Mouse (Mus musculus) heart, adult 2 months (tissue): ENCODE results near the gene Apopt1. TPM values are rescaled to one million over a fixed set of nuclear protein-coding genes. Genes with fewer than 3 reads are reported as not detected.
A peak's percentile ranks its signal among the peaks of the same experiment; 100 is the strongest.

Experiments used
- DNase-seq, 2 experiments: peaks; one replicate each; pipeline ENCODE4 v3.0.0; 2021
- H3K27ac ChIP-seq: fragments of 200-600 bp; 2 replicates; pipeline ENCODE4 v1.8.1; 2022
- H3K27me3 ChIP-seq: fragments of 200-500 bp; 2 replicates; pipeline ENCODE4 v1.6.1; 2012; ENCODE audit warnings: mild to moderate bottlenecking, low read length, inconsistent platforms, mixed read lengths; ENCODE audit not compliant: control insufficient read depth, insufficient read depth
- H3K36me3 ChIP-seq: fragments of 200-500 bp; 2 replicates; pipeline ENCODE4 v1.6.1; 2012; ENCODE audit warnings: low read length, inconsistent platforms; ENCODE audit not compliant: control insufficient read depth, insufficient read depth
- H3K4me1 ChIP-seq: fragments of 200-500 bp; 2 replicates; pipeline ENCODE4 v1.6.1; 2011; ENCODE audit warnings: low read length; ENCODE audit not compliant: control insufficient read depth, insufficient read depth
- H3K4me3 ChIP-seq: fragments of 200-600 bp; 2 replicates; pipeline ENCODE4 v1.8.1; 2022
- H3K79me2 ChIP-seq: fragments of 200-500 bp; replicated peaks from 2 replicates; pipeline ENCODE4 v1.6.1; 2012; ENCODE audit warnings: mild to moderate bottlenecking, inconsistent platforms, low read length, moderate library complexity, mixed read lengths; ENCODE audit not compliant: control insufficient read depth, insufficient read depth
- H3K9ac ChIP-seq: fragments of 200-500 bp; 2 replicates; pipeline ENCODE4 v1.6.1; 2012; ENCODE audit warnings: low read depth, mild to moderate bottlenecking, control low read depth, inconsistent platforms, low read length, mixed read lengths
- CTCF ChIP-seq: fragments of 200-600 bp; IDR thresholded peaks from 2 replicates; pipeline ENCODE4 v1.8.1; 2022; ENCODE audit warnings: antibody characterized with exemption, mild to moderate bottlenecking, moderate library complexity
- EP300 ChIP-seq: fragments of 200-500 bp; IDR thresholded peaks from 2 replicates; pipeline ENCODE4 v1.6.1; 2011; ENCODE audit warnings: low read depth, low read length, control low read depth; ENCODE audit not compliant: insufficient read depth
- POLR2A ChIP-seq: fragments of 200-500 bp; IDR thresholded peaks from 2 replicates; pipeline ENCODE4 v1.6.1; 2011; ENCODE audit warnings: mild to moderate bottlenecking, low read depth, low read length, control low read depth; ENCODE audit not compliant: insufficient read depth
- WGBS: fragments of 180-500 bp; shearing (Covaris S2); methylation state at CpG from one replicate; pipeline ENCODE4 v1.1.7; 2018; 5-methylcytosine and 5-hydroxymethylcytosine counted together
- intact Hi-C: fragments of 180-260 bp; cut with DNase I; formaldehyde crosslinking; loops from one replicate; pipeline ENCODE4 v1.15.1; 2025
- polyA plus RNA-seq: library from polyadenylated mRNA; depleted of rRNA; stranded (reverse); fragments of >200 nt; gene quantifications from 2 replicates; pipeline ENCODE4 v1.2.3, GENCODE M21; 2012
- total RNA-seq, 2 experiments: library from RNA; stranded (reverse); gene quantifications; 2 replicates each; pipeline ENCODE4 v1.2.3; 2021

Gene Apopt1
- total and polyA plus RNA-seq, 3 experiments: 31.7 to 36.3 (median 32.0) TPM

DNA sequence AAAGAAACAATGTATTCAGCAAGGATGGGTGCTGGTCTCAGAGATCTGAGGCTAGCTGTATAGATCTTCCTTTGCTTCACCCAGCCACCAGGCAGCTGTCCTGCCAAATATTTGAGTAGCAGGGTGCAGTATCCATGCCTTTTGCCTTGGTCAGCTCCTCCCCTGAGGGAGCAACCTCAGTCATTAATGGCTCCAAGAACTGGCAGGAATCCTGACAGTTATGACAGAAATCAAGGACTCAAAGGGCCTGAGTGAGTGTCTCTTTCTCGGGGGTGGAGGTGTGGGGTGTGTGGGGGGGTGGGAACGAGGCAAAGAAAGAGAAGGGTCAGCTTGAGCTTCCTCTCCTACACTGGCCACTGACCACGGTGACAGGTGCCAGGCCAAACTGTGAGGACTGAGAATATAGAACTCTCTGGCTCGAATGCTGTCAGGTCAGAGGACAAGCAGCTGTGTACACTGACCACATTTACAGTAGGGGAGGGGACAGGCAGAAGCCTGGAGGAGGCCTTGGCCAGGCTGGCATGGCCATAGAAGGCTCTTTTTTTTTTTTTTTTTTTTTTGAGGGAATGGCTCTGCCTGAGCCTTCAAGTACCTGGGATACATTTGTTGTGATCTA lies 43.1 kb downstream of the Apopt1 start:
- Histone ChIP-seq H3K36me3 (peaks cover 4% of the 10 kb centered on the region), H3K9ac (no peak overlapping the region), H3K4me1 (peaks cover 12% of the 10 kb centered on the region), H3K27me3 (no peaks in the 10 kb centered on the region), H3K79me2 (peaks cover 10% of the 10 kb centered on the region), H3K27ac (no peak overlapping the region), H3K4me3 (no peak overlapping the region)
- TF ChIP-seq CTCF (no peak), EP300 (no peak), POLR2A (no peak)
- 51% methylated on average over 4 of the region's 4 CpGs for WGBS
- DNase-seq: no peak
- intact Hi-C loops: no loop called here

DNA sequence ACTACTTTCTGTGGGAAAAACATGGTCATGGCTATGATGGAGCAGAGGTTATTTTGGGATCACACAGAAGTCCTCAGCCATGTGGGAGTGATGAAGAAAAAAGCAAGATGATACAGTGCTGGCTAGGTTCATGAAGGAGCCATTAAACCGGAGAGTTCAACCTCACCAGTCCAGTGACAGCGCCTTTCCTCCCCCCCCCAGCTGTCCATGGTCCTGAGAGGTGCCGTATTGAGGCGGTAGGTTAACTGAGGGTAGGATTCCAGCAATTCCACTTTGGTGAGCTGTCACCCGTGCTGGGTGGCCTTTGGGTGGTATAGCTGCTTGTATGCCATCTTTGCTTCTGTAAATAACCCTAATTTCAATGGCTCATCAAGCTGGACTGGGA lies 43.6 kb downstream of the Apopt1 start:
- H3K27me3 ChIP-seq: no peaks in the 10 kb centered on the region
- intact Hi-C loops: no loop called here
- H3K4me3 ChIP-seq: no peak overlapping the region
- peaks cover 10% of the 10 kb centered on the region for H3K79me2 ChIP-seq
- no peak overlapping the region for H3K27ac ChIP-seq
- WGBS: 36% methylated on average over 5 of the region's 5 CpGs
- peaks cover 4% of the 10 kb centered on the region for H3K36me3 ChIP-seq
- no peak for TF ChIP-seq EP300
- TF ChIP-seq CTCF: no peak
- no peak for TF ChIP-seq POLR2A
- H3K9ac ChIP-seq: no peak overlapping the region
- H3K4me1 ChIP-seq: peaks cover 13% of the 10 kb centered on the region
- DNase-seq: no peak

DNA sequence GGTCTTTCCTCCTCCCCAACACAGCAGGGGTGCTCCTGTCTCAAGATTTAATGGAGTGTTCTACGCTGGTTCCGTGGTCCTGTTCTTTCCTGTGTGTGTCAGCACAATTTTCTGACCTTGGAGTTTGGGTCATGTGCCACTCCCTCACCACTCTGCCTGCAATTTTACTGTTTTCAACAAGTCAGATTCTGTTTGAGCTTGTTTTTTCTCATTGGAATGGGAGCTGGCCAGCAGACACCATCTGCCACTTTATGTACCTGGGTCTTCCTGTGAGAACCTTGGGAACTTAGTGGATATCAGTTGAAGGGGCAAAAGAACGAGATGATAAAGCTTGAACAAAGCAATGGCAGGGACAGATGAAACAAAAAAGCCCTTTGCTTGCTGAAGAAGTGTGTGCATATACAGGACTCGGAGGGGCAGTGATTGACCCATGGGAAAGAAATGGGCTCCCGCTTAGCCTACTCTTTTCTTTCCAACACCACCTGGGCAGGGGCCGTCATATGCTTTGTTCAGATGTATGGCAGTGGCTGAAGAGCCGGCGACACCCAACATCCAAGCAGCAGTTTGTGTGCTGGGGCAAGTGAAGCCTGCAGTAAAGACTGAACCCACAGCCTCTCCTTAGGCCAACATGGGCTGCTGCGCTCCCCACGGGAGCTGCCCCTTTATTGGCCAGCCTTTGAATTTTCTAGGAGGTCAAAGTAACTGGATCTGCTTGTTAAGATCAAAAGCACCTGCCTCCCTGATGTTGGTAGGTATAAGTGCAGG lies 44.7 kb downstream of the Apopt1 start:
- no peaks in the 10 kb centered on the region for H3K27me3 ChIP-seq
- peaks cover 19% of the 10 kb centered on the region for H3K4me1 ChIP-seq
- intact Hi-C loops: loop anchor here (2.0 kb wide), 1 partner anchor 19 kb away; no protein-coding TSS in a partner anchor
- H3K4me3 ChIP-seq: peak overlapping the region; percentile 88
- no peak for DNase-seq
- no peak for TF ChIP-seq EP300
- no peak for TF ChIP-seq POLR2A
- TF ChIP-seq CTCF: no peak
- peak overlapping the region; percentile 97 for H3K9ac ChIP-seq
- H3K27ac ChIP-seq: peak overlapping the region; percentile 96
- 66% methylated on average over 10 of the region's 10 CpGs for WGBS
- peaks cover 4% of the 10 kb centered on the region for H3K36me3 ChIP-seq
- H3K79me2 ChIP-seq: peaks cover 15% of the 10 kb centered on the region

DNA sequence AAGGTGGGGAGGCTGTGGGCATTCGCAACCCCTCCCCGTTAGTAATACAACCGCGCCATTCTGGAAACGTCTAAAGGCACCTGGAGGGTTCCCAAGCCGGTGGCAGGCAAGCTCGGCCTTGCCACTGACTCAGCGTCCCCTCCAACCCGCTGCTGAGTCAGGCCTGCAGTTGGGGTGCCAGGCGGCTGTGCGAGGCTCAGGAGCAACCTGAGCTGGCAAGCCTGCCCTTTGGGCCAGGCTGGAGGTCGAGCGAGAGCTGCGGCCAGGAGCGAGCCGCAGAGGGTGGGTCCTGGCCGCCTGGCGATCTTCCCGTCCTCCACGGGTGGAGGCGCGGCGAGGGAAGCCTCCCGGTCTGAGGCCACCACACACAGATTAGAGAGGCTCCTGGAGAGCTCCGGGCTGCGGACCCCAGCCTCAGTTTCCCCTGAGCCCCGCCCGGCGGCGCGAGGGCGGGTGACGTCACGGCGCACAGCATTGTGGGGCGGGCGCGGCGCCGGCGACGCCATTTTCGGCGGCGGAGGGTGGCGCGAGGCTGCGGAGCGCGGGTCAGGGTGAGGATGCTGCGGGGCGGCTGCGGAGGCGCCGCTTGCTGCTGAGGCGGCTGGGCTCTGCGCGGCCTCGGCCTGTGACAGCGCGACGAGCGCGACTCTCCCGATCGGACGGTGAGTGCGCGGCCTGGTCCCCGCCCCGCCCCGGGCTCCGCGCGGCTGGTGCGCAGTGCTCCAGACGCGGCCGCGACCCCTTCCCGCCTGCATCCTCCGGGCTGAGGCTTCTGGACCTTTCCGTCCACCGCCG lies 45.5 kb downstream of the Apopt1 start, which contains the start of gene Klc1:
TSS of gene Klc1 (plus strand) at position 469 of the 795 bp plus-strand sequence.
- Histone ChIP-seq H3K9ac (peak within 1 kb of the TSS; percentile 97), H3K27me3 (no peaks in the 10 kb centered on the region), H3K79me2 (peaks cover 18% of the 10 kb centered on the region), H3K4me1 (peaks cover 21% of the 10 kb centered on the region), H3K27ac (peak within 1 kb of the TSS; percentile 96), H3K36me3 (peaks cover 4% of the 10 kb centered on the region), H3K4me3 (peak within 1 kb of the TSS; percentile 88)
- under 1% methylated on average over 75 of the region's 85 CpGs for WGBS
- DNase-seq: peak; percentile 88 to 93
- TF ChIP-seq CTCF (no peak), POLR2A (peak; percentile 77), EP300 (0 out of 2 replicates have a peak, but pooled peaks have one; percentile 25)
- intact Hi-C loops: loop anchor here (2.0 kb wide), 1 partner anchor 20 kb away; no protein-coding TSS in a partner anchor

DNA sequence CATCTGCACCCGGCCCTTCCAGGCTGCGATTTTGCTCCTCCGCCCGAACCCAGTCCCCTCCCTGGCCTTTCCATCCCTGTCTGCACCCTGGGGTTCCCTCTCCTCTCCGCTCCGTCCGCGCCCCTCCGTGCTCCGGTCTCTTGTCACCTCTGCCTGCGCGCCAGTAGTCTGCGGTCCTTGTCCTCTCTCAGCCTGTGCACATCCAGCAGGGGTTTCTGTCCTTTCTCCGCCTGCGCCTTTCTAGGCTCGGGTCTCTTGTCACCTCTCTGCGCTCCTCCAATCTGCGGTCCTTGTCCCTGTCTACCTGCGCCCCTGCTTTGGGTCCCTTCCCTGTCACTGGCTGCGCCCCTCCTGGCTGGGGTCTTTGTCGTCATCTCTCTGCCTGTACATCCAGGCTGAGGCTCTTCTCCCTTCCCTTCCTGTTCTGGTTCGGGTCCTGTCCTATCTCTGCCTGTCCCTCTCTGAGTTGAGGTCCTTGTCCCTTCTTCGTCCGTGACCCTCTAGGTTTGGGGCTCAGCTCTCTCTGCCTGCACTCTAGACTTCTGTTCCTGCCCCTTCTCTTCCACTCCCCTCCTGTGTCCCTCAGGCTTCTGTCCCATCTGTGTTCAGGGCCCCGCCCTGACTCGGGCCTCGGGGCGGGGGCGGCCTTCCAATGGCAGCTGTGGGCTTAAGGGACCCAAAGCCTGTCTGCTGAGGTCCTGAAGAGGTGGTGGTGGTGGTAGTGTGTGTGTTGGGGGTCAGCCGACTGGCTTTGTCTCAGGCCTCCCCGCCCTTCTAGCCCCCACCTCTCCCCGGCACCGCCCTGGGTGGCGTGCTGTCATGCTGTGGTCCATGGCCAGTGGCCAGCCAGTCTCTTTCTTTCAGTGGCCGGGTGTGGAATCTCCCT lies 46.4 kb downstream of the Apopt1 start:
- Histone ChIP-seq H3K27ac (peak overlapping the region; percentile 96), H3K36me3 (peaks cover 4% of the 10 kb centered on the region), H3K4me1 (peaks cover 24% of the 10 kb centered on the region), H3K27me3 (no peaks in the 10 kb centered on the region), H3K9ac (peak overlapping the region; percentile 97), H3K79me2 (peaks cover 21% of the 10 kb centered on the region), H3K4me3 (peak overlapping the region; percentile 88)
- TF ChIP-seq POLR2A (0 out of 2 replicates have a peak, but pooled peaks have one; percentile 58), EP300 (no peak), CTCF (peak; percentile 32; the same call in 1 of the 2 replicates)
- intact Hi-C loops: loop anchor here (2.0 kb wide), 1 partner anchor 21 kb away; no protein-coding TSS in a partner anchor
- peak; percentile 87 for DNase-seq
- 1% methylated on average over 35 of the region's 35 CpGs for WGBS
